Mouse (Mus musculus) NIH3T3 (cell line): ENCODE results near the gene 2700081O15Rik.
A peak's percentile ranks its signal among the peaks of the same experiment; 100 is the strongest.
"Not testable (repeated sequence)": the region's sequence is repeated elsewhere in the genome, so short reads cannot be mapped to it uniquely, and the experiment has no call there.

ENCODE experiments used
- DNase-seq: peaks from one replicate; pipeline ENCODE4 v3.0.0-alpha.2; 2012; ENCODE audit warnings: low read depth

Gene 2700081O15Rik

DNA sequence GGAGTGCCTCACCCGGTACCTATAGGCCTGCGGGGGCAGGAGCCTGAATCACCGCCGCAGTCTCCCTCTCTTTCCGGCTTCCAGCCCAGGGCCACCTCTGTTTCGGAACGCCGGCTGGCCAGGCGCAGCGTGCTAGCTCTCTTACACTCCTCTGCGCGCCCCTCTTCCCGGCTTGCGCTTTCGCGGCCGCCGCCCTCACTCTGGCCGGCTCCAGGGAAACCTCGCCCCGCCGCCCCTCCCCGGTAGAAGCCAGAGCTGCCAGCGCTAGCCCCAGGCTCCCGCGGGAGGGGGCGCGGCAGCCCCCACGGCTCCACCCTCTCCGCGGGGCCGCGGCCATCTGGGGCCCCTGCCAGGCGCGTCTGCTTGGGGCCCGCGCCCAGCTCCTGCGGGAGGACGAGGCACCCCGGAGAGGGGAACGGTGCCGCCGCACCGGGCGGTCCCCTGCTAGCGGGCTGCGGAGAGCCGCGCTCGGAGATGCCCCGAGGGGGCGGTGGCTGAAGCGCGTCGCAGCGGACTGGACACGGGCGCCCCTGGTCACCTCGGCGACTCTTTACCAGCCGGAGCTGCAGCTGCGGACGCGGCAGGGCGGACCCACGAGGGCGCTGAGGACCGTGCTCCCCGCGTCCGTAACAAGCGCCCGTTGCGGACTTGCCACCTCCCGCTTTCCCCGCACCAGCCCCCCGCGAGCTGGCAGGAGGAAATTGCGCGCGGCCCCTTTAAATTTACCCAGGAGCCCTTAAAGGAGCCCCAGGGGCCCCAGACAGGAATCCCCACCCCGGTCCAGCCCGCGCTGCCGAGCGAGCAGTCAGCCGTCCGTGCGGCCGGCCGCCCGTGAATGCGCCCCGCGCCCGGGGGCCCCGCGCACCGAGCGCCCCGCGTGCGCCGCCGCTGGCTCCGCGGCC is at the start of gene 2700081O15Rik:
Gene 2700081O15Rik, plus strand, starts transcription at position 792 of the 902 bp plus-strand sequence.
- DNase-seq = peak; percentile 94

DNA sequence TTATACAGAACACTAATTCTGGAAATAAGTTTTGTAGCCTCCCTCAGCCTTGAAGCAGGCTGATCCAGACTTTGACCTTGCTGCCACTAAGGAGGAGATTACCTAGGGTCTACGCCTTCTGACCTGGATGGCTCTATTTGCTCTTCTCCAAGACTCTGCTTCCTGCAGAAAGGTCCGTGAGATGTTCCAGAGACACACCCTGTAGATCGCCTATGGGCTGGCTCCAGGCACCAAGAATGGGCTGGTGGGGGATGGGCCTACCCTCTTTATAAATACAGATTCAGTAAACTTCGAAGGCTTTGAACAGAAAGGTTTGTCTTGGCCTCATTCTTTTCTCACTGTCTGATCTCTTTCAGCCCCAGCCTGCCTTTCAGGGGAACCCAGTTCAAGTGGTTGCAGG is 48.0 kb upstream of the 2700081O15Rik start:
- DNase-seq = not testable (repeated sequence)

DNA sequence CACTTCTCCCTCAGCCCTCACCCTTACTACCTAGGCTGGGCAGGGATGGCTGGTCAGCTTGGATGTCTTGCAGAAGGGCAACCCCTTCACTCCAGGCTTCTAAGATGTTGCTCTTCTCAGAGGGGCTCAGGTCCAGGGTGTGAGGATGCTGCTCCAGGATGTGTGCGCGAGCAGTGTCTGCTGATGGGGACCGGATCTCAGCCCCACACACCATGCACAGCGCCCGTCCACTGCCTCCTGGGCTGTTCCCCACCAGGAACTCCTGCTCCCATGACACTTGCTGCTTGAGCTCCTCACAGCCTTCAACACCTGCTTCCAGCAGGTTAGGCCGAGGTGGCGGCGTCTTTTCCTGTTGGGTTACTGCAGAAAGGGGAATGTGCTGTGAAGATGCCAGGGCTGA is 42.9 kb upstream of the 2700081O15Rik start:
- no peak for DNase-seq

- DNase-seq = no peak
Observed at GRCm38 (mm10) chr19:7377639-7378038, 39.8 kb upstream of the 2700081O15Rik start.

GRCm38 (mm10) chr19:7381906-7382247 is 35.5 kb upstream of the 2700081O15Rik start:
- DNase-seq = no peak

GRCm38 (mm10) chr19:7382248-7382902 is 35.0 kb upstream of the 2700081O15Rik start:
- DNase-seq = peak; percentile 81

DNA sequence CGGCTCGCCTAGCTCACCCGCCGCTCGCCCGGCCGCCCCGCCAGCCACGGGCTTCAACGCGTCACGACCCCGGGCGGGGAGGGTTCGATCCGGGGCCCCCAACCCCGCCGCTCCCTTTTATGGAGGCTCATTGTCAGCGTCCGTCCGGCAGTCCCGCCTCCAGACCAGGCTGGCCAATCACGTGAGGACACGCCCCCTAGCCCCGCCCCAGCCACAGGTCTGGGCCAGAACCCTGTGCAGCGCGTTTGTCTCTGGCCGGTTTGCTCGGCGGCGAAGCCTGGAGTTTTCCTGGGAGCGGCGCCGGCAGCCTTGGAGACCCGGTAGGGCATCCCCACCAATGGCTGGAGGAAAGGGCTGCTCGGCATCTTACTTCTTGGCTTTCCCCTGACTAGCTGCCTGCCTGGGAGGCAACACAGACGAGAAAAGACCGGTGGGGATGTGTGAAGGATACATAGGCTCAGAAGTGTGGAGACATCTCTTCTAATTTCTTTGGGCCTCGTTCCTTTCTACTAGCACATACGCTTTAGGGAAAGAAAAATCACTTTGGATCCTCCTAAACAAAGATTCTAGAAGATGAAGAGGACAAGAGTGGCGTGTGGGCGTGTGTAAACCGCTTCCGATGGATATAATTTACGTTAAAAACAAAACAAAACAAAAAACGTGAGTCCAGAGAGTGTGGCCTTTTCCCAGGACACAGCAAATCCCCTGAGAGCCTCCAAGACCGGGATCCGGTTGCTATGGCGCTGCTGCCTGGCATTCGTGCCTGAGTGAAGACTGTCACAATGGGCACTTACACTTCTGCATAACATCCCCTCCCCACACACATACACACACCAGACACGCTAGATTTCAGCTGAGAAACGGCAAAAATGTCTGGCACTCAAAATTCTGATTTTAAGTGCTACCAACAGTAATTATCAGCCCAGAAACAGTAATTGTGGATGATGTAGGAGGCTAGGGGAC is 34.2 kb upstream of the 2700081O15Rik start, which contains the start of gene Spindoc:
Gene Spindoc, minus strand, starts transcription at position 92 of the 963 bp plus-strand sequence.
- peak; percentile 99 for DNase-seq

GRCm38 (mm10) chr19:7386042-7386441 is 31.4 kb upstream of the 2700081O15Rik start:
- DNase-seq = no peak

GRCm38 (mm10) chr19:7388488-7388887 is 28.9 kb upstream of the 2700081O15Rik start:
- DNase-seq = no peak

- DNase-seq = peak; percentile 68
Observed at GRCm38 (mm10) chr19:7396867-7397826, 20.3 kb upstream of the 2700081O15Rik start.

DNA sequence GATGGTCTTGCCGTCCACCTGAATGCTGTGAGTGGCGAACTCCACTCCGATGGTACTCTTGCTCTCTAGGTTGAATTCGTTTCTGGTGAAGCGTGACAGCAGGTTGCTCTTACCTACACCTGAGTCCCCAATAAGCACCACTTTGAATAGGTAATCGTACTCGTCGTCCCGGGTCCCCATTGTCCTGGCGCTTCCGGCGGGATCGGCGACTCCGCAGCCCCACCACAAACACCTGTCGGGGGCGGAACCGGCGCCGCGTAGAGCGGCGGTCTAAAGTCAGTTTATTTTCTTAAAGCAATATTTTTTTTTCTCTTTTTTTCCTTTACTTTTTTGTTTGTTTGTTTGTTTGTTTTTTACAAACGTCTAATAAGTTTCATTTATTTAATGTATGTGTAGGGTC is 18.5 kb upstream of the 2700081O15Rik start:
- not testable (repeated sequence) for DNase-seq

DNA sequence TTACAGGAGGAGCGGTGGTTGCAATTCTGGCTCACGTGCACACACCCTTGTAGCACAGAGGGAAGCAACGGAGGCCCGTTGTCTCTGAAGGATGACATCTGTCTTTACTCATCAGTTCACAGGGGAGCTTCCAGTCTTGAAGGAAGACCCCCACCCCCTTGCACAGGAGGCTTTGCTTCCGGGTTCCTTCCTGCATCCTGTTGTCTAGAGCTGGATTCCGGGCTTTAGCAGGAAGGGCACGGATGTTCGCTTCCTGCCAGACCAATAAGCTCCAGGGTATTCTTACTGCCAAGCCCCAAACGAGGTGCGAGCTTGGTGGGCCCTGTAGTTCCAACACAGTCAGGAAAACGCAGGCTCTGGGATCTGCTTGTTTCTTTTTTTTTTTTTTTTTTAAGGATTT is 16.8 kb upstream of the 2700081O15Rik start:
- DNase-seq = no peak

DNA sequence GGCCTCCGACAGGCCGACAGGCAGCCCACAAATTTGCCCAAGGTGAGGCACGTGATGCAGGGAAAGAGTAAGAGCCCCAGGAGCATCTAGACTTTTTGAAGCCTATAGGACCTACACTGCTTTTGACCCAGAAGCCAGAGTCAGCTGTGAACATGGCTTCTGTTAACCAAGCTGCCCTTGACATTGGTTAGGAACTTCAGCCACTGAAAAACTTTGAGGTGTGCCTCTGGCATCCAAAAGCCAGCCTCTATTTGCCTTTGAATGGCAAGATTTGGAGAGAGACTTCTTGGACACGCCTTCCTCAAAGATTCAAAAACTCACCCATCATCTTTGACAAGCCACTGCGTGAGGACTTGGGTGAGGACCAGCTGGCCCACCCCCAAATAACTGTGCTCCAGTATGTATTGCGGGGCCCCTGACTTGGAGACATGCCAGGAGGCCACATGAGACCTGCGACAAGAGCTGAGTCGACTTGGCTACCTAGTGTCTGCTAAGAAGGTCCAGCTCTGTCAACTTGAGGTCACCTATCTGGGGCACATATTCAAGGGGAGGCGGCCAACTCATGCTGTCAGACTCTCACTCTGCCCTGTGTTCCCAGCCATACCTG is 12.7 kb upstream of the 2700081O15Rik start:
- no peak for DNase-seq

- DNase-seq = no peak
Observed at GRCm38 (mm10) chr19:7412361-7412760, 5.1 kb upstream of the 2700081O15Rik start.

DNA sequence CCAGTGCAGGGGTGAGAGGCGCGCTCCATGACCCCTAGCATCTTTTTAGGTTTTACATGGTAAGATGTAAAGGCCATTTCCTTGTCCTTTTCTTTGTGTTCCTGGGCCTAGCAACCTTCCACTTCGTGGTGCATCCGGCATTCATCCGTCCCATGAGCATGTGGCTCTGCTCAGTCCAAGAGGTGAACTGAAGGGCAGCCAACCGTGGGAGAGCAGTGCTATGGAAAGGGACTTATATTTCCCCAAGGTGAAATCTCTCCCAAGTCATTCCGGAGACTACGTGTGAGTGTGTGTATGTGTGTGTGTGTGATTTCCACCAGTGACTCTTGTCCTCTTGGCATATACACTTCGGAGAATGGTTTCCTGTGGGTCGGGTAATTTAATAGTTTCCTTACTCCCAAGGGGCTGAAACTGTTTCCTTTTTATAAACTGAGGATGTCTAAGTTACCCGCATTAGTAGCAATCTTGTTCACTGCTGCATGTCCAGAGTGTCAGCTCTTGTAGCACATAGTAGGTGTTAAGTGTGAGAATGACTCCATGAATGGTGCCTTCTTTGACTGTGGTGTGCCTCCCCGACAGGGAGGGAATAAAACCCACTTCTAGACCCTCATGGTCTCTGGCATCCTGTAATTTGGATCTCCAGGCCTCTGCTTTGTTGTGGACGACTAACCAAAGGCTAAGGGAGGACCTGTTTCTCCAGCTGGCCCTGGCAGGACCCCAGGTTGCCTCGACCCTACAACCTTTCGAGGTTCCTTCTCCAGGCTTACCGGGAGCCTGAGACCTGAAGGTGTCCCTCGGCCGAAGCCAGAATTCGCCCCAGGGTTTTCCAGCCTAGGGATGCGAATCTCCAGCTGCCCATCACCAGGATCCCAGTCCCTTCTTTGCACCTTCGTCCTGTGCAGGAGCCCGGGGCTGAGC is 1.2 kb upstream of the 2700081O15Rik start:
- DNase-seq = no peak

- peak; percentile 96 for DNase-seq
Observed at GRCm38 (mm10) chr19:7417911-7418849, 755 bp downstream of the 2700081O15Rik start.

DNA sequence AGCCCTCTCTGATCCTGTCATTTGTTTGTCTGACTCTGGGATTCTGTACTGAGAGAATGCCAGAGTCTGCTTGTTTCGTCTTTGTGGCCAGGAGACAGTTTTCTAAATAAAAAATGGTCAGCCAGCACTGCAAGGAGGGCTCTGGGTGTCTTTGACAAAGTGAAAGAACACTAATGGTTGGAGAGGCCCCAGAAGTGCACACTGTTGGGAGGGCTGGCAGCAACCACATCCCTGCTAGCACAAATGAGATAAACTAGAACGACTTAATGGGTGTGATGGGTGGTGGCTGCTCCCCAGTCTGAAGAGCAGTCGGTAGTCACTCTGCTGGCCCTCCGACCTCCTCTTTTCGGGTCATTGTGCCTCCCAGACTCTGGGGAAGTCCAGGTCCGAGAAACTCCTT is 1.7 kb downstream of the 2700081O15Rik start:
- DNase-seq = no peak

- no peak for DNase-seq
Observed at GRCm38 (mm10) chr19:7420108-7420507, 2.7 kb downstream of the 2700081O15Rik start.
